Mouse (Mus musculus) neural tube, embryonic 11.5 days (tissue): ENCODE results near the gene Htt. TPM values are rescaled to one million over a fixed set of nuclear protein-coding genes. Genes with fewer than 3 reads are reported as not detected.

ENCODE experiments used
- ATAC-seq: fragments of 200-750 bp; cut with Nextera tagmentation; 2 replicates; pipeline ENCODE4 v1.8.0; 2017; ENCODE audit warnings: moderate number of reproducible peaks, mild to moderate bottlenecking, moderate TSS enrichment, moderate library complexity; ENCODE audit not compliant: insufficient read depth, low FRiP score, low TSS enrichment
- DNase-seq: peaks from one replicate; pipeline ENCODE4 v3.0.0-alpha.2; 2015; ENCODE audit warnings: low spot score
- H3K27ac ChIP-seq: fragments of 300-500 bp; sonication (generic); 2 replicates; pipeline ENCODE4 v1.5.1; 2014; ENCODE audit warnings: low read depth, mild to moderate bottlenecking, low read length
- H3K27me3 ChIP-seq: fragments of 300-500 bp; sonication (generic); 2 replicates; pipeline ENCODE4 v1.6.1; 2014; ENCODE audit warnings: mild to moderate bottlenecking, low read length, mixed read lengths; ENCODE audit not compliant: control insufficient read depth, insufficient read depth
- H3K36me3 ChIP-seq: fragments of 300-500 bp; sonication (generic); 2 replicates; pipeline ENCODE4 v1.6.1; 2014; ENCODE audit warnings: mild to moderate bottlenecking, low read length, moderate library complexity, mixed read lengths; ENCODE audit not compliant: control insufficient read depth, insufficient read depth
- H3K4me1 ChIP-seq: fragments of 300-500 bp; sonication (generic); 2 replicates; pipeline ENCODE4 v1.6.1; 2014; ENCODE audit warnings: low read length, mixed read lengths; ENCODE audit not compliant: control insufficient read depth, insufficient read depth
- H3K4me2 ChIP-seq: fragments of 300-500 bp; sonication (generic); 2 replicates; pipeline ENCODE4 v1.6.1; 2014; ENCODE audit warnings: low read depth, mild to moderate bottlenecking, moderate library complexity
- H3K4me3 ChIP-seq: fragments of 300-500 bp; sonication (generic); 2 replicates; pipeline ENCODE4 v1.5.1; 2014; ENCODE audit warnings: low read depth, low read length
- H3K9ac ChIP-seq: fragments of 300-500 bp; sonication (generic); 2 replicates; pipeline ENCODE4 v1.6.1; 2014; ENCODE audit warnings: mild to moderate bottlenecking, low read length
- H3K9me3 ChIP-seq: fragments of 300-500 bp; sonication (generic); 2 replicates; pipeline ENCODE4 v1.6.1; 2016; ENCODE audit warnings: low read length; ENCODE audit not compliant: control insufficient read depth
- WGBS: fragments of 180-500 bp; shearing (Covaris S2); extraction: QIAGEN DNeasy Blood & Tissue Kit; methylation state at CpG from one replicate; pipeline ENCODE4 v1.1.7; 2014; 5-methylcytosine and 5-hydroxymethylcytosine counted together
- polyA plus RNA-seq: library from polyadenylated mRNA; unstranded; fragments of >200 nt; fragmentation: Nextera tagmentation; extraction: Ambion mirVana; gene quantifications from 2 replicates; pipeline ENCODE4 v1.2.1, GENCODE M21; 2014

The Htt gene
- polyA plus RNA-seq, 1 experiment from 2014 or later = 16.3 TPM

GRCm38 (mm10) chr5:34771818-34772217, 10.3 kb downstream of the Htt start:
- 94% methylated on average over 3 of the region's 3 CpGs for WGBS

GRCm38 (mm10) chr5:34772696-34773245, 11.2 kb downstream of the Htt start:
- H3K9ac ChIP-seq = no peak overlapping the region

More at GRCm38 (mm10) chr5:34771818-34772217, 10.3 kb downstream of the Htt start:
- no peaks in the 10 kb centered on the region for H3K9me3 ChIP-seq
- no peaks in the 10 kb centered on the region for H3K4me1 ChIP-seq
- H3K4me3 ChIP-seq = no peak overlapping the region
- no peak overlapping the region for H3K27ac ChIP-seq
- DNase-seq = no peak
- H3K9ac ChIP-seq = no peak overlapping the region
- no peak for ATAC-seq
- H3K27me3 ChIP-seq = no peaks in the 10 kb centered on the region
- H3K4me2 ChIP-seq = no peak overlapping the region
- no peaks in the 10 kb centered on the region for H3K36me3 ChIP-seq

DNA sequence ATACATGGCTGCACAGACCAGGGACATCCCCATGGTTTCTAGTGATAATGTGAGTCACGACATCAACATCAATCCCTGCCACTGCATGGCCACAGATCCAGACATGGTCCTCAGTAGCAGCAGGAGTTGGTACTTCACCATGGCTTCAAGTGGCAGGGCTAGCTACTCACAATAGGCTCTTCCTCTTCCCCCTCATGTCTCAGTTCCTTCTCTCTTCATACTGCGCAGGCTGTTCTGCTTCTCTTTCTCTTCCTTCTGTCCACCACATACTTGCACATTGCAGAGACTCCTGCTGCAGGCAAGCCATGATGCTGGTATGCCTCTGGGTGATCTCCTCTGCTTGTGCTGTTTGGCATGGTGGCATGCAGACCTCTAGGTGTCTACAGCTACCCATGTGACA, 11.9 kb downstream of the Htt start:
- 97% methylated on average over 2 of the region's 2 CpGs for WGBS
- no peak for ATAC-seq
- H3K4me2 ChIP-seq = no peak overlapping the region

More at GRCm38 (mm10) chr5:34772696-34773245, 11.2 kb downstream of the Htt start:
- ATAC-seq (no peak), DNase-seq (no peak)
- no peaks in the 10 kb centered on the region for H3K4me1 ChIP-seq
- no peaks in the 10 kb centered on the region for H3K27me3 ChIP-seq
- H3K36me3 ChIP-seq = no peaks in the 10 kb centered on the region
- no peak overlapping the region for H3K27ac ChIP-seq
- no peak overlapping the region for H3K4me2 ChIP-seq
- H3K4me3 ChIP-seq = no peak overlapping the region
- H3K9me3 ChIP-seq = no peaks in the 10 kb centered on the region
- 95% methylated on average over 4 of the region's 4 CpGs for WGBS

DNA sequence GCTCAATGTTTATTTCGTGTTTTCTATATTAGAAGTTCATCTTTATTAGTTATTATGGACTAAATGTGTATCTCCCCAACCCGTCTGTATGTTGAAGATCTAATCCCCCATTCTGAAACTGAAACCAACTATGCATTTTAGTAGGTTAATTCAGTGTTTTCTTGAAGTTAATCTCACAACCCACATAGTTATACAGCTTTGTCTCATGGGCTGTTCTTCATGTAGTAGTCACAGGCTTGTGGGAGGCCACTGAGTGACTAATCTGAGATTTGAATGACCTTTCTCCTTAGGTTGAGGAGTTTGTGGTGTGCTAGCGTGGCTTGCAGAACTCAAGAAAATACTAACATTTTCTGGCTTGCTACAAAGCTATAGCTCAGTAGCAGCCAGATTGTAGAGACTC, 23.5 kb downstream of the Htt start:
- no peak overlapping the region for H3K4me2 ChIP-seq
- no peaks in the 10 kb centered on the region for H3K9me3 ChIP-seq
- WGBS = 89% methylated on average over 3 of the region's 3 CpGs
- H3K4me1 ChIP-seq = no peaks in the 10 kb centered on the region
- no peak for ATAC-seq
- no peak overlapping the region for H3K4me3 ChIP-seq
- H3K27ac ChIP-seq = no peak overlapping the region
- no peaks in the 10 kb centered on the region for H3K36me3 ChIP-seq
- no peak overlapping the region for H3K9ac ChIP-seq
- no peaks in the 10 kb centered on the region for H3K27me3 ChIP-seq
- no peak for DNase-seq

More for the DNA sequence above, 11.9 kb downstream of the Htt start:
- no peak for DNase-seq
- Histone ChIP-seq H3K9ac (no peak overlapping the region), H3K27me3 (no peaks in the 10 kb centered on the region), H3K4me1 (no peaks in the 10 kb centered on the region), H3K27ac (no peak overlapping the region), H3K36me3 (no peaks in the 10 kb centered on the region), H3K4me3 (no peak overlapping the region), H3K9me3 (no peaks in the 10 kb centered on the region)

DNA sequence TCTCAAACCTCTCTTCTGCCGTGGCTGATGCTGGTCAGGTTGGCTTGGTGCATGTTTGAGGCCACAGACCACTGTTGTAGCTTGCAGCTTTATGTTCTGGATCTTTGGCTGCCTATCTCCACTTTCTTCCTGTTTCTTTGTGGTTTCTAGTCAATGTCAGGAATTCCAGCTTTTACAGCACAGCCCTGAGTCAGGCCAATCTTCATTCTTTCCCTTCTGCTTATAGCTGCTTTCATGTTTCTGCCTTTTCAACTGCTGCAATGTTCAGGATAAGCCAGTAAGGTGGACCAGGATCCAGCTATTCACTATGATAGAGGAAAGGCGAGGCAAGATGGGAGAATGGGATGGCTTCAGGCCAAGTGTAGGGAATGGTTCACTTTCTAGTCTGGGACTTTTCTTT, 29.6 kb downstream of the Htt start:
- Histone ChIP-seq H3K9ac (no peak overlapping the region), H3K4me1 (no peaks in the 10 kb centered on the region), H3K9me3 (no peaks in the 10 kb centered on the region), H3K27ac (no peak overlapping the region), H3K27me3 (no peaks in the 10 kb centered on the region), H3K4me2 (no peak overlapping the region), H3K36me3 (no peaks in the 10 kb centered on the region; the same call in 1 of the 2 replicates), H3K4me3 (no peak overlapping the region)
- DNase-seq (no peak), ATAC-seq (no peak)
- WGBS = 95% methylated on average over 2 of the region's 2 CpGs

- Histone ChIP-seq H3K27me3 (no peaks in the 10 kb centered on the region), H3K4me2 (no peak overlapping the region), H3K4me3 (no peak overlapping the region), H3K9me3 (no peaks in the 10 kb centered on the region), H3K4me1 (no peaks in the 10 kb centered on the region), H3K27ac (no peak overlapping the region), H3K36me3 (no peaks in the 10 kb centered on the region; the same call in none of the 2 replicates), H3K9ac (no peak overlapping the region)
- WGBS = 98% methylated on average over 5 of the region's 5 CpGs
- DNase-seq = no peak
- ATAC-seq = no peak
Measured at GRCm38 (mm10) chr5:34800292-34800953, 38.9 kb downstream of the Htt start.

GRCm38 (mm10) chr5:34806038-34806437, 44.5 kb downstream of the Htt start:
- no peak for DNase-seq
- no peak overlapping the region for H3K9ac ChIP-seq
- no peak for ATAC-seq
- H3K27ac ChIP-seq = no peak overlapping the region
- no peak overlapping the region for H3K4me3 ChIP-seq
- no peak overlapping the region for H3K4me2 ChIP-seq
- no peaks in the 10 kb centered on the region for H3K9me3 ChIP-seq
- no peaks in the 10 kb centered on the region for H3K27me3 ChIP-seq
- H3K4me1 ChIP-seq = no peaks in the 10 kb centered on the region
- 92% methylated on average over 1 of the region's 1 CpGs for WGBS
- peaks cover 4% of the 10 kb centered on the region; the same call in 1 of the 2 replicates for H3K36me3 ChIP-seq

- Histone ChIP-seq H3K36me3 (peaks cover 11% of the 10 kb centered on the region), H3K9ac (no peak overlapping the region), H3K27me3 (no peaks in the 10 kb centered on the region), H3K9me3 (no peaks in the 10 kb centered on the region), H3K4me2 (no peak overlapping the region), H3K4me1 (no peaks in the 10 kb centered on the region), H3K27ac (no peak overlapping the region), H3K4me3 (no peak overlapping the region)
- DNase-seq = no peak
- ATAC-seq = no peak
- 92% methylated on average over 3 of the region's 3 CpGs for WGBS
Measured at GRCm38 (mm10) chr5:34822431-34823149, 61.0 kb downstream of the Htt start.
